Mouse (Mus musculus) mouse trophoblast stem cell (cell line): ENCODE results near the gene Gdpd1.
"Not testable (repeated sequence)": the region's sequence is repeated elsewhere in the genome, so short reads cannot be mapped to it uniquely, and the experiment has no call there.

Experiments
- in situ Hi-C, 2 experiments: fragments of 300-500 bp; cut with MseI, MboI; formaldehyde crosslinking; loops; 2 replicates in 1 of 2; 3 replicates in 1 of 2; pipeline ENCODE4 v1.15.1; 2025

The Gdpd1 gene

GRCm38 (mm10) chr11:87073866-87074440, at the start of gene Gdpd1:
TSS of gene Gdpd1 (minus strand) at chr11:87074062.
- in situ Hi-C loops = no loop called here

GRCm38 (mm10) chr11:87121864-87122263, 48.0 kb upstream of the Gdpd1 start:
- in situ Hi-C loops = no loop called here

- in situ Hi-C loops = no loop called here
Measured at GRCm38 (mm10) chr11:87110172-87110909, 36.5 kb upstream of the Gdpd1 start.

GRCm38 (mm10) chr11:87109519-87110171, 35.8 kb upstream of the Gdpd1 start:
- in situ Hi-C loops = no loop called here

GRCm38 (mm10) chr11:87108755-87109518, 35.1 kb upstream of the Gdpd1 start, which contains the start of gene Ska2:
TSS of gene Ska2 (plus strand) at chr11:87109234.
- in situ Hi-C loops = no loop called here

GRCm38 (mm10) chr11:87108409-87108754, 34.5 kb upstream of the Gdpd1 start, which contains the start of gene Prr11:
TSS of gene Prr11 (minus strand) at chr11:87108708.
- in situ Hi-C loops = no loop called here

- in situ Hi-C loops = no loop called here
Measured at GRCm38 (mm10) chr11:87087142-87087541, 13.3 kb upstream of the Gdpd1 start.

GRCm38 (mm10) chr11:87086290-87086984, 12.6 kb upstream of the Gdpd1 start, which contains the start of gene Smg8:
TSS of gene Smg8 (minus strand) at chr11:87086774.
- in situ Hi-C loops = no loop called here

- in situ Hi-C loops = no loop called here
Measured at GRCm38 (mm10) chr11:87085461-87085860, 11.6 kb upstream of the Gdpd1 start.

- in situ Hi-C loops = no loop called here
Measured at GRCm38 (mm10) chr11:87083712-87084111, 9.8 kb upstream of the Gdpd1 start.

- in situ Hi-C loops = no loop called here
Measured at GRCm38 (mm10) chr11:87073343-87073865, 458 bp downstream of the Gdpd1 start.

GRCm38 (mm10) chr11:87062087-87062486, 11.8 kb downstream of the Gdpd1 start:
- in situ Hi-C loops = no loop called here

GRCm38 (mm10) chr11:87060410-87060809, 13.5 kb downstream of the Gdpd1 start:
- in situ Hi-C loops = no loop called here

GRCm38 (mm10) chr11:87056286-87056685, 17.6 kb downstream of the Gdpd1 start:
- in situ Hi-C loops = no loop called here

- in situ Hi-C loops = not testable (repeated sequence)
Measured at GRCm38 (mm10) chr11:87048900-87049299, 25.0 kb downstream of the Gdpd1 start.

GRCm38 (mm10) chr11:87046968-87047367, 26.9 kb downstream of the Gdpd1 start:
- in situ Hi-C loops = no loop called here

- in situ Hi-C loops = no loop called here
Measured at GRCm38 (mm10) chr11:87043052-87043451, 30.8 kb downstream of the Gdpd1 start.

- in situ Hi-C loops = no loop called here
Measured at GRCm38 (mm10) chr11:87039307-87039963, 34.4 kb downstream of the Gdpd1 start.

GRCm38 (mm10) chr11:87036180-87036579, 37.7 kb downstream of the Gdpd1 start:
- in situ Hi-C loops = no loop called here

GRCm38 (mm10) chr11:87028212-87028611, 45.6 kb downstream of the Gdpd1 start:
- in situ Hi-C loops = no loop called here
